Mouse (Mus musculus) small intestine, adult 2 months (tissue): ENCODE measurements around the gene E330034G19Rik. TPM values are rescaled to one million over a fixed set of nuclear protein-coding genes. Genes with fewer than 3 reads are reported as not detected.
"Not testable (repeated sequence)": the region's sequence is repeated elsewhere in the genome, so short reads cannot be mapped to it uniquely, and the experiment has no call there.

ENCODE experiments used
- H3K27ac ChIP-seq: fragments of 200-500 bp; 2 replicates; pipeline ENCODE4 v1.5.1; 2012; ENCODE audit warnings: low read depth, low read length, control low read depth, inconsistent platforms; ENCODE audit not compliant: insufficient read depth
- H3K27me3 ChIP-seq: fragments of 200-500 bp; 2 replicates; pipeline ENCODE4 v1.6.1; 2012; ENCODE audit warnings: mild to moderate bottlenecking, moderate library complexity, low read length, inconsistent platforms; ENCODE audit not compliant: control insufficient read depth, insufficient read depth
- H3K36me3 ChIP-seq: fragments of 200-500 bp; 2 replicates; pipeline ENCODE4 v1.6.1; 2012; ENCODE audit warnings: mild to moderate bottlenecking, low read length, control low read depth, inconsistent platforms; ENCODE audit not compliant: control insufficient read depth, insufficient read depth
- H3K4me1 ChIP-seq: fragments of 200-500 bp; 2 replicates; pipeline ENCODE4 v1.6.1; 2012; ENCODE audit warnings: low read length, inconsistent platforms, mixed read lengths; ENCODE audit not compliant: control insufficient read depth, insufficient read depth, insufficient read length
- H3K4me3 ChIP-seq: fragments of 200-500 bp; 2 replicates; pipeline ENCODE4 v1.5.1; 2012; ENCODE audit warnings: low read depth, mild to moderate bottlenecking, control low read depth, inconsistent platforms, low read length, moderate library complexity
- CTCF ChIP-seq: fragments of 200-500 bp; IDR thresholded peaks from 2 replicates; pipeline ENCODE4 v1.5.1; 2012; ENCODE audit warnings: low read depth, mild to moderate bottlenecking, control low read depth, inconsistent platforms, low read length, moderate library complexity, mixed read lengths; ENCODE audit not compliant: insufficient replicate concordance, insufficient read length; ENCODE audit errors: extremely low read depth
- POLR2A ChIP-seq: fragments of 200-500 bp; IDR thresholded peaks from 2 replicates; pipeline ENCODE4 v1.6.1; 2012; ENCODE audit warnings: low read depth, mild to moderate bottlenecking, control low read depth, inconsistent platforms, low read length, moderate library complexity
- WGBS: fragments of 180-500 bp; shearing (Covaris S2); methylation state at CpG from one replicate; pipeline ENCODE4 v1.1.7; 2018; 5-methylcytosine and 5-hydroxymethylcytosine counted together
- polyA plus RNA-seq: library from polyadenylated mRNA; depleted of rRNA; stranded (reverse); fragments of >200 nt; gene quantifications from 2 replicates; pipeline ENCODE4 v1.2.3, GENCODE M21; 2012; rRNA removed

Gene E330034G19Rik
- polyA plus RNA-seq, 1 experiment = not detected

- no peak for TF ChIP-seq POLR2A
- TF ChIP-seq CTCF = peak; percentile 54; the same call in 1 of the 2 replicates
- H3K4me1 ChIP-seq = no peaks in the 10 kb centered on the region
- H3K27ac ChIP-seq = no peak overlapping the region
- H3K4me3 ChIP-seq = no peak overlapping the region
- WGBS = 35% methylated on average over 3 of the region's 3 CpGs
- H3K36me3 ChIP-seq = no peaks in the 10 kb centered on the region
- no peaks in the 10 kb centered on the region for H3K27me3 ChIP-seq
Observed at GRCm38 (mm10) chr14:24311110-24311509, 18.1 kb downstream of the E330034G19Rik start.

DNA sequence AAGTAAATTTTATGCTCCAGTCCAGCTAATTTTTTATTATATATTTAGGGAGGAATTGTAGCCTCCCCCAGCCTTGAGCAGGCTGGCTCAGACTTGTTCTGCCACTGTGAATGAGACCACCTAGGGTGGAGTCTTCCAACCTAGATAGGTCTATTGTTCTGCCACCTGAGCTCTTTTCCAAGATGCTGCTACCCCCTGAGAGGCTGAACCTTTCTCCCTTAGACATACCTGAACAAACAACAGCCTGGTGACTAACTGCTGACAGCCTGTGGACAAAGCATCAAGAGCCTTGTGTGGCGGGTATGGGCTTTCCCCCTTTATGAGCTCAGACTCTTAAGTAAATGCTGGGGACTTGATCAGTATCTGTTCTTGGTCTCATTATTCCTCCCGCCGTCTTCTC is 54.0 kb downstream of the E330034G19Rik start:
- H3K27ac ChIP-seq, H3K36me3 ChIP-seq, H3K4me1 ChIP-seq, H3K27me3 ChIP-seq, H3K4me3 ChIP-seq: not testable (repeated sequence)
- 67% methylated on average over 3 of the region's 3 CpGs for WGBS

- H3K4me1 ChIP-seq = no peaks in the 10 kb centered on the region
- H3K4me3 ChIP-seq = no peak overlapping the region
- 0 out of 2 replicates have a peak, but pooled peaks have one; percentile 32 for TF ChIP-seq CTCF
- no peak for TF ChIP-seq POLR2A
- no peaks in the 10 kb centered on the region for H3K36me3 ChIP-seq
- 60% methylated on average over 22 of the region's 22 CpGs for WGBS
- H3K27ac ChIP-seq = no peak overlapping the region
- H3K27me3 ChIP-seq = no peaks in the 10 kb centered on the region
Observed at GRCm38 (mm10) chr14:24358295-24358951, 65.4 kb downstream of the E330034G19Rik start.

Other genes with a start within 250 kb of the E330034G19Rik start
- 10.4 and 21.1 TPM in 2 replicates for gene Dlg5, start 47.3 kb upstream of the E330034G19Rik start, polyA plus RNA-seq
- 1.9 and 3.8 TPM in 2 replicates for gene Polr3a, start 193.8 kb downstream of the E330034G19Rik start, polyA plus RNA-seq
- gene Rps24, start 193.9 kb downstream of the E330034G19Rik start, polyA plus RNA-seq = 255 and 261 TPM in 2 replicates